ENCODE assay signal across 21 mouse cellular contexts in the genomic region with DNA sequence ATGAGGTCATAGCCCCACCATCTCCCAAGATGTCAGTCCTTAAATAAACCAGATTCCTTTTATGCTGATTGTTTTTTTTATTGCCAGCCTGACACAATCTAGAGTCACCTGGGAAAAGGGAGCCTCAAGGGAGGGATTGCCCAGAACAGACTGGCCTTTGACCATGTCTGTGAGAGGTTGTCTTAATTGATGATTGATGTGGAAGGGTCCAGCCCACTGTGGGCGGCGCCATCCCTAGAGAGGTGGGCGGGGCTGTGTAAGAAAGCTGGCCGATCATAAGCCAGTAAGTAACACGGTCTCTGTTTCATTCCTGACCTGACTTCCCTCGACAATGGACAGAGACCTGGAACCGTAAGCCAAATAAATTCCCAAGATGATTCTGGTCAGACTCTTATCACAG.
"Had no signal": no experiment of that assay in that cellular context is flagged by ENCODE, and none has a peak within 500 bp of the region (broad histone marks: within the 10 kb centered on the region; RNA-seq: fewer than 3 reads in every experiment).

No protein-coding gene starts in this region.

- ATAC-seq: liver, postnatal 0 days; midbrain, embryonic 13.5 days; midbrain, embryonic 16.5 days had no signal

- H3K9me3 ChIP-seq: limb, embryonic 12.5 days; limb, embryonic 15.5 days; megakaryocyte, embryonic 14.5 days; midbrain, embryonic 10.5 days; midbrain, embryonic 13.5 days; neural tube, embryonic 13.5 days had no signal

- H3K9ac ChIP-seq: limb, embryonic 12.5 days; limb, embryonic 15.5 days; liver, embryonic 14.5 days; liver, postnatal 0 days; lung, embryonic 14.5 days; midbrain, embryonic 13.5 days; neural tube, embryonic 13.5 days had no signal

- H3K4me3 ChIP-seq: layer of hippocampus, adult 2 months; left cerebral cortex, adult 2 months; limb, embryonic 12.5 days; limb, embryonic 15.5 days; megakaryocyte, embryonic 14.5 days; midbrain, embryonic 10.5 days; midbrain, embryonic 13.5 days; myocyte; neural tube, embryonic 13.5 days had no signal

- DNase-seq: kidney, adult 9 months; layer of hippocampus, adult 9-11 months; liver, postnatal 0 days; lung, embryonic 14.5 days; lung, postnatal 10 days; lung, postnatal 36 days; thymus, adult 2 months; thymus, postnatal 25 days had no signal

- H3K27me3 ChIP-seq: limb, embryonic 12.5 days; limb, embryonic 15.5 days; midbrain, embryonic 13.5 days; neural tube, embryonic 13.5 days had no signal

- H3K4me2 ChIP-seq: limb, embryonic 12.5 days; limb, embryonic 15.5 days; liver, embryonic 11.5 days; lung, embryonic 14.5 days; midbrain, embryonic 13.5 days; neural tube, embryonic 13.5 days had no signal

- H3K27ac ChIP-seq: kidney, postnatal 0 days; layer of hippocampus, adult 2 months; left cerebral cortex, adult 2 months; limb, embryonic 12.5 days; limb, embryonic 15.5 days; liver, embryonic 14.5 days; midbrain, embryonic 13.5 days had no signal

- H3K36me3 ChIP-seq: limb, embryonic 12.5 days; limb, embryonic 15.5 days; midbrain, embryonic 10.5 days; midbrain, embryonic 13.5 days; neural tube, embryonic 13.5 days had no signal
